Mouse (Mus musculus) heart, embryonic 12.5 days (tissue): ENCODE measurements at regions not wholly inside any gene's neighbourhood (a gene's known extent, or its start where the extent isn't known, plus 50 kb on each side); places are given as distances from the start of the nearest gene placed in this dataset.
"Not testable (repeated sequence)": the region's sequence is repeated elsewhere in the genome, so short reads cannot be mapped to it uniquely, and the experiment has no call there.

Source experiments
- ATAC-seq: fragments of 200-750 bp; cut with Nextera tagmentation; 2 replicates; pipeline ENCODE4 v1.8.0; 2017; ENCODE audit warnings: moderate TSS enrichment, moderate library complexity; ENCODE audit not compliant: insufficient number of reproducible peaks, low FRiP score
- H3K27ac ChIP-seq: fragments of 300-500 bp; sonication (generic); 2 replicates; pipeline ENCODE4 v1.5.1; 2016; ENCODE audit warnings: mild to moderate bottlenecking, moderate library complexity; ENCODE audit not compliant: poor library complexity, severe bottlenecking
- H3K27me3 ChIP-seq: fragments of 300-500 bp; sonication (generic); replicated peaks from 2 replicates; pipeline ENCODE4 v1.6.1; 2016; ENCODE audit warnings: mild to moderate bottlenecking, moderate library complexity
- H3K36me3 ChIP-seq: fragments of 300-500 bp; sonication (generic); 2 replicates; pipeline ENCODE4 v1.6.1; 2016; ENCODE audit warnings: mild to moderate bottlenecking, moderate library complexity
- H3K4me1 ChIP-seq: fragments of 300-500 bp; sonication (generic); replicated peaks from 2 replicates; pipeline ENCODE4 v1.6.1; 2016; ENCODE audit warnings: mild to moderate bottlenecking
- H3K4me2 ChIP-seq: fragments of 300-500 bp; sonication (generic); 2 replicates; pipeline ENCODE4 v1.6.1; 2016; ENCODE audit warnings: mild to moderate bottlenecking, moderate library complexity
- H3K4me3 ChIP-seq: fragments of 300-500 bp; sonication (generic); 2 replicates; pipeline ENCODE4 v1.5.1; 2016; ENCODE audit warnings: mild to moderate bottlenecking
- H3K9ac ChIP-seq: fragments of 300-500 bp; sonication (generic); 2 replicates; pipeline ENCODE4 v1.6.1; 2016; ENCODE audit warnings: mild to moderate bottlenecking, moderate library complexity
- H3K9me3 ChIP-seq: fragments of 300-500 bp; sonication (generic); replicated peaks from 2 replicates; pipeline ENCODE4 v1.6.1; 2016; ENCODE audit warnings: mild to moderate bottlenecking, moderate library complexity
- WGBS: fragments of 180-500 bp; shearing (Covaris S2); methylation state at CpG from one replicate; pipeline ENCODE4 v1.1.7; 2016; 5-methylcytosine and 5-hydroxymethylcytosine counted together

- no peak for ATAC-seq
- Histone ChIP-seq H3K9ac (no peak overlapping the region), H3K36me3 (no peaks in the 10 kb centered on the region), H3K4me1 (no peaks in the 10 kb centered on the region), H3K9me3 (0 out of 2 replicates have a peak, but pooled peaks cover 3% of the 10 kb centered on the region), H3K27ac (no peak overlapping the region), H3K27me3 (no peaks in the 10 kb centered on the region), H3K4me3 (no peak overlapping the region), H3K4me2 (no peak overlapping the region)
- 75% methylated on average over 3 of the region's 3 CpGs for WGBS
Observed at GRCm38 (mm10) chr8:57048909-57049308, 271.9 kb upstream of the Hand2 start.

GRCm38 (mm10) chr8:57052661-57053060 lies 268.1 kb upstream of the Hand2 start:
- Histone ChIP-seq H3K4me3 (no peak overlapping the region), H3K27ac (no peak overlapping the region), H3K27me3 (no peaks in the 10 kb centered on the region), H3K9ac (no peak overlapping the region), H3K36me3 (no peaks in the 10 kb centered on the region), H3K4me2 (no peak overlapping the region), H3K9me3 (0 out of 2 replicates have a peak, but pooled peaks cover 3% of the 10 kb centered on the region), H3K4me1 (no peaks in the 10 kb centered on the region)
- 70% methylated on average over 4 of the region's 4 CpGs for WGBS
- no peak for ATAC-seq

- H3K27ac ChIP-seq: no peak overlapping the region
- WGBS: 87% methylated on average over 8 of the region's 8 CpGs
Observed at GRCm38 (mm10) chr8:57076995-57077394, 243.8 kb upstream of the Hand2 start.

GRCm38 (mm10) chr8:57086811-57087210 lies 234.0 kb upstream of the Hand2 start:
- 70% methylated on average over 3 of the region's 3 CpGs for WGBS
- Histone ChIP-seq H3K27me3 (no peaks in the 10 kb centered on the region), H3K4me2 (no peak overlapping the region), H3K27ac (no peak overlapping the region), H3K4me1 (no peaks in the 10 kb centered on the region), H3K9ac (no peak overlapping the region), H3K9me3 (no peaks in the 10 kb centered on the region), H3K4me3 (no peak overlapping the region), H3K36me3 (no peaks in the 10 kb centered on the region)
- no peak for ATAC-seq

More at GRCm38 (mm10) chr8:57076995-57077394, 243.8 kb upstream of the Hand2 start:
- no peaks in the 10 kb centered on the region for H3K9me3 ChIP-seq
- no peaks in the 10 kb centered on the region for H3K4me1 ChIP-seq
- ATAC-seq: no peak
- no peak overlapping the region for H3K4me2 ChIP-seq
- no peaks in the 10 kb centered on the region for H3K27me3 ChIP-seq
- H3K36me3 ChIP-seq: no peaks in the 10 kb centered on the region
- H3K9ac ChIP-seq: no peak overlapping the region
- no peak overlapping the region for H3K4me3 ChIP-seq

GRCm38 (mm10) chr8:57092403-57092802 lies 228.4 kb upstream of the Hand2 start:
- Histone ChIP-seq H3K4me2 (no peak overlapping the region), H3K4me1 (no peaks in the 10 kb centered on the region), H3K27me3 (no peaks in the 10 kb centered on the region), H3K9ac (no peak overlapping the region), H3K27ac (no peak overlapping the region), H3K9me3 (no peaks in the 10 kb centered on the region), H3K4me3 (no peak overlapping the region), H3K36me3 (no peaks in the 10 kb centered on the region)
- 75% methylated on average over 4 of the region's 4 CpGs for WGBS
- no peak for ATAC-seq

GRCm38 (mm10) chr8:57095169-57095568 lies 225.6 kb upstream of the Hand2 start:
- Histone ChIP-seq H3K27ac (no peak overlapping the region), H3K9me3 (no peaks in the 10 kb centered on the region), H3K4me1 (no peaks in the 10 kb centered on the region), H3K27me3 (no peaks in the 10 kb centered on the region), H3K9ac (no peak overlapping the region), H3K4me2 (no peak overlapping the region), H3K4me3 (no peak overlapping the region), H3K36me3 (no peaks in the 10 kb centered on the region)
- no peak for ATAC-seq
- WGBS: 51% methylated on average over 2 of the region's 2 CpGs

GRCm38 (mm10) chr8:57110765-57111402 lies 209.9 kb upstream of the Hand2 start:
- not testable (repeated sequence) for H3K36me3 ChIP-seq, H3K4me3 ChIP-seq, H3K4me1 ChIP-seq, H3K9me3 ChIP-seq, H3K27me3 ChIP-seq, H3K9ac ChIP-seq, H3K4me2 ChIP-seq
- 30% methylated on average over 4 of the region's 6 CpGs for WGBS
- H3K27ac ChIP-seq: 0 out of 2 replicates have a peak overlapping the region, but pooled peaks have one; percentile 74
- ATAC-seq: peak; percentile 95

GRCm38 (mm10) chr8:57111403-57111771 lies 209.4 kb upstream of the Hand2 start:
- Histone ChIP-seq H3K36me3 (peaks cover 4% of the 10 kb centered on the region; the same call in 1 of the 2 replicates), H3K4me3 (no peak overlapping the region), H3K27ac (peak overlapping the region; percentile 74), H3K4me1 (0 out of 2 replicates have a peak, but pooled peaks cover 2% of the 10 kb centered on the region), H3K4me2 (no peak overlapping the region), H3K9me3 (peaks cover 4% of the 10 kb centered on the region; the same call in 1 of the 2 replicates), H3K9ac (no peak overlapping the region), H3K27me3 (no peaks in the 10 kb centered on the region)
- no peak for ATAC-seq
- 58% methylated on average over 2 of the region's 2 CpGs for WGBS

- H3K27ac ChIP-seq: no peak overlapping the region
- H3K4me1 ChIP-seq: 0 out of 2 replicates have a peak, but pooled peaks cover 2% of the 10 kb centered on the region
- no peak overlapping the region for H3K4me3 ChIP-seq
- H3K9me3 ChIP-seq: peaks cover 4% of the 10 kb centered on the region; the same call in 1 of the 2 replicates
- 82% methylated on average over 2 of the region's 2 CpGs for WGBS
- no peak overlapping the region for H3K4me2 ChIP-seq
- no peak for ATAC-seq
- H3K36me3 ChIP-seq: peaks cover 4% of the 10 kb centered on the region; the same call in 1 of the 2 replicates
- no peaks in the 10 kb centered on the region for H3K27me3 ChIP-seq
- H3K9ac ChIP-seq: no peak overlapping the region
Observed at GRCm38 (mm10) chr8:57113915-57114314, 206.9 kb upstream of the Hand2 start.

GRCm38 (mm10) chr8:57115303-57115702 lies 205.5 kb upstream of the Hand2 start:
- Histone ChIP-seq H3K27ac (no peak overlapping the region), H3K27me3 (no peaks in the 10 kb centered on the region), H3K9ac (no peak overlapping the region), H3K4me3 (no peak overlapping the region), H3K4me1 (0 out of 2 replicates have a peak, but pooled peaks cover 2% of the 10 kb centered on the region), H3K4me2 (no peak overlapping the region), H3K9me3 (peaks cover 4% of the 10 kb centered on the region; the same call in 1 of the 2 replicates), H3K36me3 (peaks cover 4% of the 10 kb centered on the region; the same call in 1 of the 2 replicates)
- no peak for ATAC-seq
- 87% methylated on average over 2 of the region's 2 CpGs for WGBS

GRCm38 (mm10) chr8:57134041-57134440 lies 186.7 kb upstream of the Hand2 start:
- no peaks in the 10 kb centered on the region for H3K9me3 ChIP-seq
- no peak overlapping the region for H3K27ac ChIP-seq
- H3K4me2 ChIP-seq: no peak overlapping the region
- peaks cover 6% of the 10 kb centered on the region; the same call in 1 of the 2 replicates for H3K4me1 ChIP-seq
- H3K9ac ChIP-seq: no peak overlapping the region
- no peaks in the 10 kb centered on the region for H3K36me3 ChIP-seq
- H3K4me3 ChIP-seq: no peak overlapping the region
- WGBS: 46% methylated on average over 2 of the region's 2 CpGs
- ATAC-seq: no peak
- no peaks in the 10 kb centered on the region for H3K27me3 ChIP-seq

GRCm38 (mm10) chr8:57134726-57135125 lies 186.1 kb upstream of the Hand2 start:
- Histone ChIP-seq H3K4me3 (no peak overlapping the region), H3K36me3 (no peaks in the 10 kb centered on the region), H3K4me2 (no peak overlapping the region), H3K4me1 (peaks cover 6% of the 10 kb centered on the region; the same call in 1 of the 2 replicates), H3K9me3 (no peaks in the 10 kb centered on the region), H3K9ac (no peak overlapping the region), H3K27ac (no peak overlapping the region), H3K27me3 (no peaks in the 10 kb centered on the region)
- peak; percentile 33; the same call in 1 of the 2 replicates for ATAC-seq
- WGBS: 41% methylated on average over 5 of the region's 5 CpGs
